Mouse (Mus musculus) brain, embryonic 14.5 days (tissue): ENCODE data around the gene Cic. TPM values are rescaled to one million over a fixed set of nuclear protein-coding genes. Genes with fewer than 3 reads are reported as not detected.

ENCODE experiments used
- DNase-seq: peaks from one replicate; pipeline ENCODE4 v3.0.0-alpha.2; 2011; ENCODE audit warnings: low read depth
- CTCF ChIP-seq: fragments of 200-500 bp; IDR thresholded peaks from 2 replicates; pipeline ENCODE4 v1.5.1; 2012; ENCODE audit warnings: inconsistent platforms, mild to moderate bottlenecking, moderate library complexity, borderline replicate concordance; ENCODE audit not compliant: insufficient read depth, insufficient read length; ENCODE audit errors: extremely low read depth
- POLR2A ChIP-seq: fragments of 200-500 bp; IDR thresholded peaks from 2 replicates; pipeline ENCODE4 v1.6.1; 2012; ENCODE audit warnings: mild to moderate bottlenecking, inconsistent platforms, borderline replicate concordance; ENCODE audit not compliant: poor library complexity, insufficient read depth, insufficient read length, severe bottlenecking; ENCODE audit errors: extremely low read depth
- polyA plus RNA-seq: library from polyadenylated mRNA; depleted of rRNA; stranded (reverse); fragments of >200 nt; gene quantifications from 2 replicates; pipeline ENCODE4 v1.2.3, GENCODE M21; 2012; rRNA removed

Gene Cic
- polyA plus RNA-seq = 107 and 149 TPM in 2 replicates

DNA sequence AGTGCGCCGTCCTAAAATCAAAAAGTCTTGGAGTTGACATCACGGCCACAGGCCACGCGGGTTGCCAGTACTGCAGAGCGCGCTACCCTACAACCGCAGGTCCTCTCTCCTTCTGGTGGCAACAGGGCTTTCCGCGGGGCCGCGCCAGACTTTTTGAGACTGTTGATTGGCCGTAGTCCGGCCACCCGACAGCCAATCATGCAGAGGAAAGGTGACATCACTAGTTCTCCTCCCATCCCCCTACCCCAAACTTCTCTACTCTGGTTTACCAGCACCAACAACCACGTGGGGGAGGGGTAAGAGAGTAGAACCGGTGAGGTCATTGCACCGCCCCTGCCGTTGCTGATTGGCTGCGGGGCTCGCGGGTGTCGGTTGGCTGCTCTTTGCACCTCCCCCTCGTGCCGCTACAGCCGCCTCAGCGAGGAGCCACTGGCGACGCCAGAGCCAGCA, at the start of gene Cic:
Gene Cic (plus strand): TSS at position 404 of the 450 bp plus-strand sequence.
- no peak for TF ChIP-seq POLR2A
- 0 out of 2 replicates have a peak, but pooled peaks have one; percentile 3 for TF ChIP-seq CTCF
- DNase-seq = peak; percentile 99

DNA sequence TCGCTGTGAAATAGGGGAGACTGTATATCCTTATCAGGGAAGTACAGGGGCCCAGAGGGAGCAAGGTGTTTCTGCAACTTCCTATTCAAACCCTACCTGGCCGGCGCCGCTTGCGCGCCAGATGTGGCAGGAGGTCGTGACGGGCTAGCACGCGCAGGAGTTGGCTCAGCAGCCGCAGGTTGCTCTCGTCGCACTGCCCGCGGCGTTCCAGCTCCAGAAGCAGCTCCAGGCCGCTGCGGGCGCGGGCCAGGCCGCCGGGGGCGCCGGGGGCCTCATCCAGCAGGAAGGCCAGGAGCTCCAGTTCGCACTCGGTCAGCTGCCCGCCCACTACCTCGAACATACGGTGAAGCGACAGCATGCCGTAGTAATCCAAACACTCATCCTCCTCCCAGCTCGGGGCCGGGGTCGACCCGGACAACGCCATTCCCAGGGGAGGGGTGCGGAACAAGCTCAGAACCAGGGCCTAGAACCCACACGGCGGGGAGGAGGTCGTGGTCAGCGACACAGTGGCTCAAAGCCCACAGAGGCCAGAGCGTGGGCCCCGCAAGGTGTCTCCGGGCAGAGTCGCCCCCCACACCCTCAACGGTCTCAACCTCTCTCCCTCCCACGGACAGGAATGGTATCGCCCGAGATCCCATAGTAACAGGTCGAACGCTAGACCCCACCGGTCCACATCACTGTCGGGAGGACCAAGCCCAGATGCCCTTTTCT, 48.6 kb upstream of the Cic start:
- TF ChIP-seq CTCF = peak; percentile 13; the same call in 1 of the 2 replicates
- TF ChIP-seq POLR2A = no peak
- DNase-seq = peak; percentile 77

DNA sequence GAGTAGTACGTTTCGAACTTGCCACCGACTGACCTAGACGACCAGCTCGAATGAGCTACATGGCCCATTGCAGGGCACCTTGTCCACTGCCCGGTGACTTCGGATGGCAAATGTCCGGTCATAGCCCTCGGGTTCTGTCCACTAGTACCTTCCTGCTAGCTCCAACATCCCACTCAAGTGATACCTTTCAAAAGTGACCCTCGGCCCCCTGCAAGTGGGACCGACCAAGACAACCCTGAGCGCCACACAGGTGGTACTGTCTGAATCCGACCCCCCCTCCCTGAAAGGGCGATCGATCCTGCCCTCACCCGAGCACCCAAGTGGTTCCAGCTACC, 48.1 kb upstream of the Cic start:
- no peak for DNase-seq
- TF ChIP-seq POLR2A = no peak
- no peak for TF ChIP-seq CTCF

DNA sequence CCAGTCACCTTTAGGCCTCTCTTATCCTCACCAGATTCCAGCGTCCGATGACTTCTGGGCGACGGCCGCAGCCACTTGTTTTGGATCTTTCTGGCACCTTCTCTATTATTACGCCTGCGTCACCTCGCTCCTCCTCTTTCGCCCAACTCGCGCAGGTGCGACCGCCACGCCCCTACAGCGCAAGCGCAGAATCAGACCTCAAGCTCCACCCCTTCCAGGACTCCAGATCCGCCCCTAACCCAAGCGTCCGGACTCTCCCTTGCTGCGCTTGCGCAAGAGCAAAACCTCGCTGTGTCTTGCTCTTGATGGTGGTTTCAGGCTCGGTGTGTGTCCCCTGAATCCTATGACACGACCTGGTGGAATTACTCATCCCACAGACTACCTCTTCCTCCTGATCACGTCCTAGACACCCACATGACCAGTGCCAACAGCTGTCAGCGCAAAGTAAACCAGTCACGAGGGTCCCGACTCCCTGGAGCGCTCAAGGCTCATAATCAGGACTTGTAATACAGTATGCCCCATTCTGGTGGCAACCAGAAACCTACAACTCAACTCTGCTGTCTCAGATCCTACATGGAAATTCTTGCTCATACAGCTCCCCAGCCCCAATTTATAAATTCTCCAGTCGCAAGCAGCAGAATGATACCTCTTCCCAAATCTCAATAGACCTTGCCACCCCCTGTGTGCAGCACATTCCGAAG, 47.6 kb upstream of the Cic start:
- no peak for TF ChIP-seq POLR2A
- no peak for TF ChIP-seq CTCF
- peak; percentile 98 for DNase-seq

DNA sequence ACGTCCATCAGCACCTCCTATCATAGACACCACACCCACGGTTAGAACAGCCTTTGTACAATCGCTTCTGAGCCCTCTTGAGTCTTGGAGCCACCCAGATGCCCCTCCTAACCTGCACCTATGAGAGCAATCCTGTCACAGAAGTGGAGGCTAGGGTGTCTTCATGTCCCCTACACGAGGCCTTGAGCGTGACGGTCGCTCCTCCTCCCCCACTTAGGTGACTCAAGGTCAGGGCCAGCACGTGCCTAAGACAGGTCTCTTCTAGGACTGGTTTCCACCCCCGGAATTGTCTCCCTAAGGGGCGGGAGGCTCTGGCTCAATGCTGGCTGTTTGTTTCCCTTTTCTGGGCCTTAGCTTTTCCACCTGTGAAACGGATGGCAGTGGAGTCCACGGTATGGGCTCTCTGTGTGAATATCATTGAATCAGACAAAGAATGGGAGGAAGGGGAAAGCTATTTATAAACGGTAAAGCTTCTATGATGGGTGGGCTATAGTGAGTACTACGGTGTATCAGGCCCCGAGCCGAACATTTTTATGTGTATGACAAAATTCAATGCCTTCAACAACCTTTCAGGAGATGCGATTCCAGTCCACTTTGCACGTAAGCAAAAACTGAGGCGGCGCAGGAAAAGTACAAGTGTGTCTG, 46.9 kb upstream of the Cic start, which contains the start of gene Dedd2:
Gene Dedd2 (minus strand): TSS at position 159 of the 645 bp plus-strand sequence.
- TF ChIP-seq POLR2A (no peak), CTCF (no peak)
- DNase-seq = peak; percentile 11

DNA sequence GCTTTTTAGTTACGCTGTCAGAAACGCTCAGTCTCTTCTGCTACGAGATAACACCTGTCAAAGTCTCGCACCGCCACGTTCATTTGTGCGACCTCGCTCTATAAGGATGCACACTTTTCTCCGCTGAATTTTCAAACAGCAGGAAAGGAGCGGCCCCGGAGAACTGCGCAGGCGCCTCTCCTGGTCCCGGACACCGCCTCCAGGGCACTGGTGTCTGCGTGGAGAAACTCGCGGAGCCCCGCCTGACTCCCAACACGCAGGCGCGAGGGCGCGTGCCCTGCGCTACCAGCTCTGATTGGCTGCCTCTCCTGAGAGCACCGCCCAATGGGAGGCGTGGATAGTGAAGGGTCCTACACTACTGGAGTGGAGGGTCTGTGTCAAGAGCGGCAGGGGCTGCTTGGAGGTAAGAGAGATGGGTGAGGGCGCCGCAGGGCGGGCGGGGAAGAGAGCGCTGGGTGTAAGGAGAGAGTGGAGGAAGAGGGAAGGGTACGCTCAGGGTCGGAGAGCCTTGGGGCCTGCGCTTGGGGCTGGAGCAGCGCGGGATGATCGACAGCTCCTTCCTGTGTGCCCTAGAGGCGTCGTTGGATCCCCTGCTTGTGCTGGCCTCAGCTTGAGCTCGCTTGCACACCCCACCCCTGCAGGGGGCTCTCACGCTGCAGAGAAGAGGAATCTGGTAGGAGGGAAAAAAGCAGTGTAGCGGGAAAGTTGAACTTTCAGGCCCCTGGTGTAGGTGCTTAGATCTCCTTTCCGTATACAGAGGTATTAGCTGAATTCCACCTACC, 46.2 kb upstream of the Cic start, which contains the start of gene Zfp526:
Gene Zfp526 (plus strand): TSS at position 324 of the 782 bp plus-strand sequence.
- peak; percentile 100 for DNase-seq
- TF ChIP-seq CTCF (peak; percentile 19; the same call in 1 of the 2 replicates), POLR2A (no peak)

DNA sequence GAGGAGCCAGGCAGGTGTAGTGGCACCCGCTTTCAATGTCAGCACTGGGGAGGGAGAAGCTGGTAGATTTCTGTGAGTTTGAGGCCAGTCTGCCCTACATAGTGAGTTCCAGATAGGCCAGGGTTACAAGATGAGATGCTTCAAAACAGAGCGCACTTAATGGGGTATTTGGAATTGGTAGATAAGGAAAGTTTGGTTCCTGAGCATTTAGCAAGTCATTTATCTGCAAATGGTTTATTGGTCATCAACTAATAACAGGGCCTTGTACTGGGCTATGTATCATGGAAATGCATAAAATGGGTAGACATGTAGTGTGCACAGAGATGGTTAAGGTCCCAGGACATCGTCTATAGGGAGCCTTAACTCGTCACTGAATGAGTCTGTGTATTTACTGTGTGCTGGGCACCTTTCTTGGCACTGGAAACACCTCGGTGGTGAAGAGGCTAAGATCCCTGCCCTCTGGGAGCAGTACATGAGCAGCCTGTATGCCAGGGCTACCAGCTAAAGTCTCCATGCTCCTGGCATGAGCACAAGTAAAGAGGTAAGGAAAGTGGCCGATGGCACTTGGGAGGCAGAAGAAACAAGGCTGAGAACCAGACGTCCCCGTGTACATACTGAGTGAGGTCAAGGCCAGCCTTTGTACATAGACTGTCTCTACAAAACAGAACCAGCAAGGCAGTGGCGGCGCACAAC, 45.1 kb upstream of the Cic start:
- TF ChIP-seq POLR2A = no peak
- DNase-seq = no peak

DNA sequence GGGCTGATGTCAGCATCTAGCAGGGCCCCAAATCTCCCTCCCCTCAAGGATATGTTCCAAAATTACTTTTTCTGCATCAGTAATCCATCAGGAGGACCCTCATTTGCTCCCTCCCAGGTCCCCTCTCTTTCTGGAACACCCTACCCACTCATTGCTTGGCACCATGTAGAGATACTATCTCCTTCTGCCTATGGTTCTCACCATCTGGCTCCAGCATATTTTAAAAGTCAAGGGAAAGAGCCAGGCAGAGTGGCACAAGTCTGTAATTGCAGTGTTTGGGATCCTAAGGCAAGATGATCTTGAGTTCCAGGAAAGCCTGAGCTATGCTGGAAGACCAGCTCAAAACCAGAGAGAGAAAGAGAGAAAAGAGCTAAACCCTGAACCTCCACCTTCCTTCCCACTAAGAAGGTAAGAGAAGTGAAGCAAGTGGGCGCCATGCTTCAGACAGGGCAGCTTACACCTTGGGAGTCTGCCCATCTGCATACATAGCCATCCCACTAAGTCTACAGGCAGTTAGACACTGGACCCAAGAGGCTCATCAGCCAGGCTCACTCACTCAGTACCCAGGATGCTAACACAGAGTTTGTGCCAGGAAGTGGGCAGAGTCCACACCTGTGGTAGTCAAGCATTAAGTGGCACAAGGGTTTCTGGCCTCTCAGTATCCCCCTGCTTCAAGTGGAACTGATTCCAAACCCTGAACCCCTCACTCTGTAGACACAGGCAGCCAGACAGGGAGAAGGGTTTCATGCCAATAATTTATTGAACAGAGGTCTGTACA, 39.8 kb upstream of the Cic start:
- no peak for DNase-seq
- TF ChIP-seq CTCF = no peak

DNA sequence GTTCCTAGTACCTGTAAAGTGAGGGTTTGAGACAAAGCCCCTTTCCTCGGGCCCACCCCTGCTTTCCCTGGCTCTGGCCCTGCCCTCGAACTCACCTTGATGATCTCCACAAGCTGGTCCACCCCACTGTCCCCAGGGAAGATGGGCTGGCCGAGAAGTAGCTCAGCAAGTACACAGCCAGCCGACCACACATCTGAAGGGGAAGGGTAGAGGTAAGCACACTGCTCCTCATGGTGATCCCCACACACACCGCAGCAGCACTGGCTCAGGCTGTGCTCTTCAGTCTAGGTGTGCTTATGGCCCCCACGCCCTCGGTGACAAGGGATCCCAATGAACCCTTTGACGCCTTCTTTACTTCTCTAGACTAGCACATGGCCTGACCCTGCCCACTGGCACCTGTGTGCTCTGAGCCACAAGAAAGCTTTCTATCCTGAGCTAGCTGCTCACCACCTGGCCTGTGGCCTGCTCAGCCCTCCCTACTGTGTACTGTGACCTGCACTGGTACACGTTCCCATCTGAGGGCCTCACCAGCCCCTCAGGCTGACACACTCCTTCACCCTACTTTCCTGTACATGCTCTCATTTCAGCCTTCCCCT, 36.7 kb upstream of the Cic start:
- no peak for DNase-seq

More for the DNA sequence above, 36.7 kb upstream of the Cic start:
- TF ChIP-seq CTCF (no peak), POLR2A (no peak)
